Mouse (Mus musculus) central nervous system, embryonic 14 days (tissue): ENCODE measurements around the gene Ndufb10. TPM values are rescaled to one million over a fixed set of nuclear protein-coding genes. Genes with fewer than 3 reads are reported as not detected.

Source experiments
- polyA plus RNA-seq: library from polyadenylated mRNA; depleted of rRNA; stranded (reverse); fragments of >200 nt; gene quantifications from 2 replicates; pipeline ENCODE4 v1.2.3, GENCODE M21; 2012; rRNA removed

The Ndufb10 gene
- polyA plus RNA-seq = 219 and 243 TPM in 2 replicates

GRCm38 (mm10) chr17:24724184-24724583 is at the start of gene Ndufb10:
Gene Ndufb10 (minus strand): TSS chr17:24724478.

GRCm38 (mm10) chr17:24752415-24753394 is 28.4 kb upstream of the Ndufb10 start, which contains the start of gene Hs3st6:
Gene Hs3st6 (plus strand): TSS chr17:24752988.

GRCm38 (mm10) chr17:24736330-24737051 is 12.2 kb upstream of the Ndufb10 start, which contains the start of gene Msrb1:
Gene Msrb1 (plus strand): TSS chr17:24736642.

GRCm38 (mm10) chr17:24727618-24728017 is 3.3 kb upstream of the Ndufb10 start, which contains the start of gene Rpl3l:
Gene Rpl3l (plus strand): TSS chr17:24727820.

GRCm38 (mm10) chr17:24717943-24718342 is 6.3 kb downstream of the Ndufb10 start, which contains the start of the genes Rnf151 and Rps2:
Gene Rnf151 (minus strand): TSS chr17:24718063.
Gene Rps2 (plus strand): TSS chr17:24718116.

GRCm38 (mm10) chr17:24706982-24707800 is 17.1 kb downstream of the Ndufb10 start, which contains the start of gene Tbl3:
Gene Tbl3 (minus strand): TSS chr17:24707660.

GRCm38 (mm10) chr17:24696011-24696697 is 28.1 kb downstream of the Ndufb10 start, which contains the start of the genes Gfer and Noxo1:
Gene Gfer (minus strand): TSS chr17:24696156.
Gene Noxo1 (plus strand): TSS chr17:24696234.

GRCm38 (mm10) chr17:24689251-24690081 is 34.8 kb downstream of the Ndufb10 start, which contains the start of gene Syngr3:
Gene Syngr3 (minus strand): TSS chr17:24689955.

Other genes with a start within 250 kb of the Ndufb10 start
- gene Mlst8, start 245.4 kb downstream of the Ndufb10 start, polyA plus RNA-seq = 51.2 and 55.8 TPM in 2 replicates
- 93.1 and 111 TPM in 2 replicates for gene Caskin1, start 235.9 kb downstream of the Ndufb10 start, polyA plus RNA-seq
- gene Traf7, start 196.5 kb downstream of the Ndufb10 start, polyA plus RNA-seq = 333 and 335 TPM in 2 replicates
- 4.1 and 5.0 TPM in 2 replicates for gene Rab26, start 190.3 kb downstream of the Ndufb10 start, polyA plus RNA-seq
- gene Pkd1, start 174.6 kb downstream of the Ndufb10 start, polyA plus RNA-seq = 60.4 and 62.9 TPM in 2 replicates
- gene Tsc2, start 91.8 kb downstream of the Ndufb10 start, polyA plus RNA-seq = 175 and 176 TPM in 2 replicates
- 16.0 and 16.5 TPM in 2 replicates for gene Nthl1, start 91.8 kb downstream of the Ndufb10 start, polyA plus RNA-seq
- gene Slc9a3r2, start 74.2 kb downstream of the Ndufb10 start, polyA plus RNA-seq = 27.3 and 36.1 TPM in 2 replicates
- gene Npw, start 66.0 kb downstream of the Ndufb10 start, polyA plus RNA-seq = 0.16 and 0.29 TPM in 2 replicates
- 85.5 and 87.5 TPM in 2 replicates for gene Zfp598, start 54.8 kb downstream of the Ndufb10 start, polyA plus RNA-seq
- gene Syngr3, start 34.5 kb downstream of the Ndufb10 start, polyA plus RNA-seq = 58.6 and 60.6 TPM in 2 replicates
- gene Gfer, start 28.3 kb downstream of the Ndufb10 start, polyA plus RNA-seq = 31.7 and 33.2 TPM in 2 replicates
- 9.5 and 9.7 TPM in 2 replicates for gene Noxo1, start 28.2 kb downstream of the Ndufb10 start, polyA plus RNA-seq
- 71.6 and 77.7 TPM in 2 replicates for gene Tbl3, start 16.8 kb downstream of the Ndufb10 start, polyA plus RNA-seq
- 0.36 TPM in 2 replicates for gene Rnf151, start 6.4 kb downstream of the Ndufb10 start, polyA plus RNA-seq
- gene Rps2, start 6.4 kb downstream of the Ndufb10 start, polyA plus RNA-seq = 1,943 and 2,057 TPM in 2 replicates
- 0.08 and 0.10 TPM in 2 replicates for gene Rpl3l, start 3.3 kb upstream of the Ndufb10 start, polyA plus RNA-seq
- 36.8 and 38.8 TPM in 2 replicates for gene Msrb1, start 12.2 kb upstream of the Ndufb10 start, polyA plus RNA-seq
- gene Hs3st6, start 28.5 kb upstream of the Ndufb10 start, polyA plus RNA-seq = 0.28 and 1.5 TPM in 2 replicates
- not detected in 2 replicates for gene Meiob, start 79.8 kb upstream of the Ndufb10 start, polyA plus RNA-seq
- 34.3 and 35.3 TPM in 2 replicates for gene Hagh, start 115.7 kb upstream of the Ndufb10 start, polyA plus RNA-seq
- gene Fahd1, start 125.9 kb upstream of the Ndufb10 start, polyA plus RNA-seq = 16.0 and 16.6 TPM in 2 replicates
- gene Igfals, start 141.5 kb upstream of the Ndufb10 start, polyA plus RNA-seq = 0.05 and 0.13 TPM in 2 replicates
- gene Nubp2, start 161.9 kb upstream of the Ndufb10 start, polyA plus RNA-seq = 32.7 and 32.9 TPM in 2 replicates
- 79.6 and 81.9 TPM in 2 replicates for gene Spsb3, start 162.2 kb upstream of the Ndufb10 start, polyA plus RNA-seq
- gene Eme2, start 170.6 kb upstream of the Ndufb10 start, polyA plus RNA-seq = 39.1 and 48.1 TPM in 2 replicates
- 107 and 108 TPM in 2 replicates for gene Mrps34, start 170.6 kb upstream of the Ndufb10 start, polyA plus RNA-seq
- 77.0 and 84.1 TPM in 2 replicates for gene Nme3, start 172.0 kb upstream of the Ndufb10 start, polyA plus RNA-seq
- gene Mapk8ip3, start 212.5 kb upstream of the Ndufb10 start, polyA plus RNA-seq = 193 and 206 TPM in 2 replicates
- 72.1 and 74.9 TPM in 2 replicates for gene Jpt2, start 236.2 kb upstream of the Ndufb10 start, polyA plus RNA-seq